Mouse (Mus musculus) midbrain, postnatal 0 days (tissue): ENCODE measurements at regions not wholly inside any gene's neighbourhood (a gene's known extent, or its start where the extent isn't known, plus 50 kb on each side); places are given as distances from the start of the nearest gene placed in this dataset.

ENCODE experiments used
- ATAC-seq: fragments of 200-750 bp; cut with Nextera tagmentation; 2 replicates; pipeline ENCODE4 v1.8.0; 2017; ENCODE audit warnings: moderate number of reproducible peaks, mild to moderate bottlenecking, moderate TSS enrichment, moderate library complexity; ENCODE audit not compliant: low FRiP score
- DNase-seq: peaks from one replicate; pipeline ENCODE4 v3.0.0-alpha.2; 2015; ENCODE audit warnings: low spot score
- H3K27ac ChIP-seq: fragments of 300-500 bp; sonication (generic); 2 replicates; pipeline ENCODE4 v1.5.1; 2014; ENCODE audit warnings: low read depth, mild to moderate bottlenecking, low read length, mixed read lengths
- H3K27me3 ChIP-seq: fragments of 300-500 bp; sonication (generic); 2 replicates; pipeline ENCODE4 v1.6.1; 2014; ENCODE audit warnings: low read length, control low read depth, mixed read lengths; ENCODE audit not compliant: insufficient read depth
- H3K36me3 ChIP-seq: fragments of 300-500 bp; sonication (generic); 2 replicates; pipeline ENCODE4 v1.6.1; 2014; ENCODE audit warnings: low read length, control low read depth, mixed read lengths; ENCODE audit not compliant: insufficient read depth
- H3K4me1 ChIP-seq: fragments of 300-500 bp; sonication (generic); 2 replicates; pipeline ENCODE4 v1.6.1; 2014; ENCODE audit warnings: mild to moderate bottlenecking, control low read depth, antibody characterized with exemption, low read length, mixed read lengths; ENCODE audit not compliant: insufficient read depth
- H3K4me2 ChIP-seq: fragments of 300-500 bp; sonication (generic); 2 replicates; pipeline ENCODE4 v1.6.1; 2014; ENCODE audit warnings: low read depth, mild to moderate bottlenecking, low read length, mixed read lengths; ENCODE audit not compliant: poor library complexity, severe bottlenecking
- H3K4me3 ChIP-seq: fragments of 300-500 bp; sonication (generic); 2 replicates; pipeline ENCODE4 v1.5.1; 2014; ENCODE audit warnings: low read depth, mild to moderate bottlenecking, low read length, moderate library complexity
- H3K9ac ChIP-seq: fragments of 300-500 bp; sonication (generic); replicated peaks from 2 replicates; pipeline ENCODE4 v1.6.1; 2014; ENCODE audit warnings: mild to moderate bottlenecking, low read length, moderate library complexity, mixed read lengths; ENCODE audit not compliant: poor library complexity, severe bottlenecking
- H3K9me3 ChIP-seq: fragments of 300-500 bp; sonication (generic); 2 replicates; pipeline ENCODE4 v1.6.1; 2016; ENCODE audit warnings: low read length, control low read depth
- CTCF ChIP-seq: IDR thresholded peaks from 2 replicates; pipeline ENCODE4 v1.5.1; 2016; ENCODE audit warnings: antibody characterized with exemption, mild to moderate bottlenecking
- WGBS: fragments of 180-500 bp; shearing (Covaris S2); extraction: QIAGEN DNeasy Blood & Tissue Kit; methylation state at CpG from one replicate; pipeline ENCODE4 v1.1.7; 2014; 5-methylcytosine and 5-hydroxymethylcytosine counted together

GRCm38 (mm10) chr10:22997571-22997970 lies 177.6 kb upstream of the Tcf21 start:
- H3K9ac ChIP-seq = no peak overlapping the region
- H3K27ac ChIP-seq = no peak overlapping the region
- no peaks in the 10 kb centered on the region for H3K4me1 ChIP-seq
- DNase-seq (no peak), ATAC-seq (no peak)
- no peak overlapping the region for H3K4me2 ChIP-seq
- TF ChIP-seq CTCF = no peak
- H3K27me3 ChIP-seq = no peaks in the 10 kb centered on the region
- no peak overlapping the region for H3K4me3 ChIP-seq
- no peaks in the 10 kb centered on the region for H3K36me3 ChIP-seq
- H3K9me3 ChIP-seq = no peaks in the 10 kb centered on the region
- WGBS = 90% methylated on average over 5 of the region's 5 CpGs

GRCm38 (mm10) chr10:22993158-22993557 lies 173.2 kb upstream of the Tcf21 start:
- no peak overlapping the region for H3K4me3 ChIP-seq
- no peak for TF ChIP-seq CTCF
- DNase-seq (no peak), ATAC-seq (no peak)
- H3K4me2 ChIP-seq = no peak overlapping the region
- no peaks in the 10 kb centered on the region for H3K27me3 ChIP-seq
- H3K27ac ChIP-seq = no peak overlapping the region
- no peaks in the 10 kb centered on the region for H3K9me3 ChIP-seq
- H3K36me3 ChIP-seq = no peaks in the 10 kb centered on the region
- no peaks in the 10 kb centered on the region for H3K4me1 ChIP-seq
- H3K9ac ChIP-seq = no peak overlapping the region
- 91% methylated on average over 3 of the region's 3 CpGs for WGBS

- no peak for DNase-seq
- ATAC-seq = no peak
- no peaks in the 10 kb centered on the region for H3K27me3 ChIP-seq
- H3K4me3 ChIP-seq = no peak overlapping the region
- no peaks in the 10 kb centered on the region for H3K4me1 ChIP-seq
- no peaks in the 10 kb centered on the region for H3K36me3 ChIP-seq
- TF ChIP-seq CTCF = no peak
- 82% methylated on average over 6 of the region's 6 CpGs for WGBS
- H3K4me2 ChIP-seq = no peak overlapping the region
- H3K27ac ChIP-seq = no peak overlapping the region
- H3K9ac ChIP-seq = no peak overlapping the region
- H3K9me3 ChIP-seq = no peaks in the 10 kb centered on the region
Observed at GRCm38 (mm10) chr10:22981798-22982197, 161.8 kb upstream of the Tcf21 start.

- H3K9me3 ChIP-seq = no peaks in the 10 kb centered on the region
- no peaks in the 10 kb centered on the region for H3K36me3 ChIP-seq
- no peaks in the 10 kb centered on the region for H3K4me1 ChIP-seq
- DNase-seq (no peak), ATAC-seq (no peak)
- WGBS = 94% methylated on average over 7 of the region's 7 CpGs
- H3K4me3 ChIP-seq = no peak overlapping the region
- no peaks in the 10 kb centered on the region for H3K27me3 ChIP-seq
- no peak for TF ChIP-seq CTCF
- no peak overlapping the region for H3K27ac ChIP-seq
- no peak overlapping the region for H3K9ac ChIP-seq
- H3K4me2 ChIP-seq = no peak overlapping the region
Observed at GRCm38 (mm10) chr10:22978442-22978841, 158.5 kb upstream of the Tcf21 start.

- Histone ChIP-seq H3K4me1 (no peaks in the 10 kb centered on the region), H3K27ac (no peak overlapping the region), H3K9ac (no peak overlapping the region), H3K4me2 (no peak overlapping the region), H3K36me3 (no peaks in the 10 kb centered on the region), H3K4me3 (no peak overlapping the region), H3K9me3 (no peaks in the 10 kb centered on the region), H3K27me3 (no peaks in the 10 kb centered on the region)
- 80% methylated on average over 7 of the region's 7 CpGs for WGBS
- DNase-seq = no peak
- ATAC-seq = no peak
- TF ChIP-seq CTCF = no peak
Observed at GRCm38 (mm10) chr10:22956956-22957355, 137.0 kb upstream of the Tcf21 start.

- DNase-seq = no peak
- H3K4me2 ChIP-seq = no peak overlapping the region
- H3K4me1 ChIP-seq = no peaks in the 10 kb centered on the region
- no peak overlapping the region for H3K9ac ChIP-seq
- H3K9me3 ChIP-seq = no peaks in the 10 kb centered on the region
- 90% methylated on average over 6 of the region's 6 CpGs for WGBS
- TF ChIP-seq CTCF = no peak
- H3K27me3 ChIP-seq = no peaks in the 10 kb centered on the region
- no peak overlapping the region for H3K27ac ChIP-seq
- H3K36me3 ChIP-seq = no peaks in the 10 kb centered on the region
- no peak for ATAC-seq
- H3K4me3 ChIP-seq = no peak overlapping the region
Observed at GRCm38 (mm10) chr10:22953283-22953682, 133.3 kb upstream of the Tcf21 start.
